Mouse (Mus musculus) liver, embryonic 11.5 days (tissue): Measurements from ENCODE around the gene Rnf6. TPM values are rescaled to one million over a fixed set of nuclear protein-coding genes. Genes with fewer than 3 reads are reported as not detected.
A peak's percentile ranks its signal among the peaks of the same experiment; 100 is the strongest.

Experiments
- ATAC-seq: fragments of 200-750 bp; cut with Nextera tagmentation; replicated peaks from 2 replicates; pipeline ENCODE4 v1.8.0; 2017; ENCODE audit warnings: moderate number of reproducible peaks, mild to moderate bottlenecking, moderate TSS enrichment, moderate library complexity; ENCODE audit not compliant: low FRiP score
- DNase-seq: peaks from one replicate; pipeline ENCODE4 v3.0.0-alpha.2; 2017; ENCODE audit warnings: low spot score
- H3K27ac ChIP-seq: fragments of 300-500 bp; sonication (generic); 2 replicates; pipeline ENCODE4 v1.5.1; 2014; ENCODE audit warnings: mild to moderate bottlenecking, low read depth, low read length, control low read depth
- H3K27me3 ChIP-seq: fragments of 300-500 bp; sonication (generic); replicated peaks from 2 replicates; pipeline ENCODE4 v1.6.1; 2014; ENCODE audit warnings: low read length, mixed read lengths; ENCODE audit not compliant: control insufficient read depth, insufficient read depth
- H3K36me3 ChIP-seq: fragments of 300-500 bp; sonication (generic); 2 replicates; pipeline ENCODE4 v1.6.1; 2014; ENCODE audit warnings: mild to moderate bottlenecking, low read length, moderate library complexity, mixed read lengths; ENCODE audit not compliant: control insufficient read depth, insufficient read depth
- H3K4me1 ChIP-seq: fragments of 300-500 bp; sonication (generic); replicated peaks from 2 replicates; pipeline ENCODE4 v1.6.1; 2014; ENCODE audit warnings: low read length, mixed read lengths; ENCODE audit not compliant: control insufficient read depth, insufficient read depth
- H3K4me2 ChIP-seq: fragments of 300-500 bp; sonication (generic); 2 replicates; pipeline ENCODE4 v1.6.1; 2014; ENCODE audit warnings: mild to moderate bottlenecking, control low read depth, moderate library complexity
- H3K4me3 ChIP-seq: fragments of 300-500 bp; sonication (generic); 2 replicates; pipeline ENCODE4 v1.5.1; 2014; ENCODE audit warnings: low read depth, low read length, control low read depth
- H3K9ac ChIP-seq: fragments of 300-500 bp; sonication (generic); 2 replicates; pipeline ENCODE4 v1.6.1; 2014; ENCODE audit warnings: low read depth, low read length, control low read depth
- H3K9me3 ChIP-seq: fragments of 300-500 bp; sonication (generic); 2 replicates; pipeline ENCODE4 v1.6.1; 2016; ENCODE audit warnings: low read length, inconsistent platforms, mixed read lengths; ENCODE audit not compliant: control insufficient read depth
- WGBS: fragments of 180-500 bp; shearing (Covaris S2); extraction: QIAGEN DNeasy Blood & Tissue Kit; methylation state at CpG from one replicate; pipeline ENCODE4 v1.1.7; 2014; 5-methylcytosine and 5-hydroxymethylcytosine counted together
- polyA plus RNA-seq: library from polyadenylated mRNA; unstranded; fragments of >200 nt; fragmentation: Nextera tagmentation; extraction: Ambion mirVana; gene quantifications from 2 replicates; pipeline ENCODE4 v1.2.1, GENCODE M21; 2014

The Rnf6 gene
- polyA plus RNA-seq, 1 experiment from 2014 or later, result 32.6 TPM

DNA sequence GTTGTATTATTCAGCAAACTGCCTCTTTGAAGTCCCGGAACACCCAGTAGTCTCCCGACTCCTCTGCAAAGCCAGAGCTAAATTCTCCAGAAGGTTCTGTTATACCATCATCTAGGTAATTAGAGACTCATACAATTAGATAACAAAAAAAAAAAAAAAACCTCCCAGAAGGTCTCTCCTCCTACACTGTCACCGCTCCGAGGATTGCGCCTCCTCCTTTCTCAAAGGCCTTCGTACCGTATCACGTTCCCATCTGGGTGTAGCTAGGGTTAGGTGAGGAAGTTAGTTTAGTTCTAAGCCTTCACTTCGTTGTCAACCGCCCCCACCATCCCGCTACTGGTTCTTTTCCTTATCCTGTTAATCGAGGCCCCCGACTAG is 865 bp downstream of the Rnf6 start:
- WGBS, result 8% methylated on average over 13 of the region's 13 CpGs
- peaks cover 5% of the 10 kb centered on the region for H3K4me1 ChIP-seq

DNA sequence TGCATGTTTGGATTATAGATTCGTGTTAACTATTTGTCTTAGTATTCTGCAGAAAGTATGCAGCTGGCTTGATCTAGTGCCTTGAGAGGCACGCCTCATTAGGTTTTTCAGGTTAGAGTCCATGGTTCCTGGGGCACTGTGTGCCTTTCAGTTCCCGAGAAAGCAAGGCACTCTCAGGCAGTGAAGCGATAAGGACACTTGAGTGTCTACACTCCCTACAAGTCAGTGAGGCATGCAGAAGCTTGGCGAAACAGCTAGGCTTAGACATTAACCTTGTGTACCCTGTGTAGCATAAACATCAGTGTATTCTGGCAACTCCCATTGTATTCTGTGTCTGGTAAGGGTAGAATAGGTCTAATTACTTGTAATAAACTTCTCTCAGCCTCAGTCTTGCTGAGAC is 15.8 kb downstream of the Rnf6 start:
- Histone ChIP-seq H3K4me3 (no peak overlapping the region), H3K4me1 (no peaks in the 10 kb centered on the region), H3K9ac (no peak overlapping the region), H3K9me3 (peaks cover 2% of the 10 kb centered on the region; the same call in 1 of the 2 replicates), H3K4me2 (no peak overlapping the region), H3K27ac (no peak overlapping the region), H3K36me3 (peaks cover 35% of the 10 kb centered on the region), H3K27me3 (no peaks in the 10 kb centered on the region)
- DNase-seq (no peak), ATAC-seq (no peak)
- WGBS, result 90% methylated on average over 5 of the region's 5 CpGs

More for the DNA sequence above, 865 bp downstream of the Rnf6 start:
- Histone ChIP-seq H3K36me3 (peaks cover 16% of the 10 kb centered on the region), H3K4me2 (peak overlapping the region; percentile 70), H3K27me3 (no peaks in the 10 kb centered on the region), H3K9me3 (no peaks in the 10 kb centered on the region), H3K9ac (peak overlapping the region; percentile 54), H3K4me3 (peak overlapping the region; percentile 70), H3K27ac (peak overlapping the region; percentile 98; the same call in 1 of the 2 replicates)
- DNase-seq, result no peak
- ATAC-seq, result peak; percentile 68

DNA sequence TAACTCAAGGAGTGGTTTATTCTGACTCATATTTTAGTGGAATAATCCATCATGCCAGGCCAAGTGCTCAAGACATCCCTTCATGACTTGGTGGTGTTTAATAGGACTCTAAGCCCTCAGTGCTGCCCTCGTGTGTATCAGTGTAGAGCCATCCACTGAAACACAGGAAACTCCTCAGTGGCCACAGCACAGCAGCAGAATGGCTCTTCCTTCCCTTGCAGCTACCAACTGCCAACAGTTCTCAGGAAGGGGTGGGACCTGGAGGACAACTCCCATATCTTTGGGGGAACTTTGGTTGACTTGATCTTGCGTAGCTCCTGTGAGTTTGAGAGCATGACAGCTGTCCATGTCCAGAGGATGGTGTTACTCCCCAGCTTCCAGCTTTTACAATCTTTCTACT is 17.4 kb downstream of the Rnf6 start:
- H3K36me3 ChIP-seq, result peaks cover 28% of the 10 kb centered on the region
- H3K9me3 ChIP-seq, result peaks cover 2% of the 10 kb centered on the region; the same call in 1 of the 2 replicates
- ATAC-seq (no peak), DNase-seq (no peak)
- no peak overlapping the region for H3K27ac ChIP-seq
- no peaks in the 10 kb centered on the region for H3K4me1 ChIP-seq
- no peak overlapping the region for H3K4me3 ChIP-seq
- H3K9ac ChIP-seq, result no peak overlapping the region
- H3K27me3 ChIP-seq, result no peaks in the 10 kb centered on the region
- 57% methylated on average over 2 of the region's 2 CpGs for WGBS
- H3K4me2 ChIP-seq, result no peak overlapping the region

DNA sequence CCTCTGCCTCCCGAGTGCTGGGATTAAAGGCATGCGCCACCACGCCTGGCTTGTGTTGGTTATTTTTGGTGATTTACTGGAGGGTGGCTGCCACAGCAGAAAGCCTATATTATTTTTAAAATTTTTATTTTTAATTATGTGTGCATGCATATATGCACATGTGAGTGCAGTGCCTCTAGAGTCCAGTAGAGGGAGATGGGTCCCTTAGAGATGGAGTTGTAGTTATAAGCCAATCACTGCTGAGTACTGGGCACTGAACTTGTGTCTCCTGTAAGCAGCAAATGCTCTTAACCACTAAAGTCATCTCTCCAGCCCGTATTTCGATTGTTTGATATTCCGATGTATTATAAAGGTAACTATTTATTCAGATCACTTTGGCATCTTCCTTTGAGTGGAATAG is 20.8 kb downstream of the Rnf6 start:
- ATAC-seq (no peak), DNase-seq (no peak)
- no peak overlapping the region for H3K4me3 ChIP-seq
- no peak overlapping the region for H3K9ac ChIP-seq
- H3K4me2 ChIP-seq, result no peak overlapping the region
- peaks cover 18% of the 10 kb centered on the region for H3K36me3 ChIP-seq
- no peaks in the 10 kb centered on the region for H3K27me3 ChIP-seq
- H3K27ac ChIP-seq, result no peak overlapping the region
- H3K9me3 ChIP-seq, result peaks cover 2% of the 10 kb centered on the region; the same call in 1 of the 2 replicates
- H3K4me1 ChIP-seq, result no peaks in the 10 kb centered on the region
- 97% methylated on average over 6 of the region's 6 CpGs for WGBS

GRCm38 (mm10) chr5:146199540-146199939 is 21.8 kb downstream of the Rnf6 start:
- Histone ChIP-seq H3K4me3 (no peak overlapping the region), H3K9ac (no peak overlapping the region), H3K4me2 (no peak overlapping the region), H3K4me1 (no peaks in the 10 kb centered on the region), H3K27me3 (no peaks in the 10 kb centered on the region), H3K9me3 (peaks cover 2% of the 10 kb centered on the region; the same call in 1 of the 2 replicates), H3K36me3 (peaks cover 10% of the 10 kb centered on the region; the same call in 1 of the 2 replicates), H3K27ac (no peak overlapping the region)
- ATAC-seq (no peak), DNase-seq (no peak)
- 69% methylated on average over 2 of the region's 2 CpGs for WGBS

DNA sequence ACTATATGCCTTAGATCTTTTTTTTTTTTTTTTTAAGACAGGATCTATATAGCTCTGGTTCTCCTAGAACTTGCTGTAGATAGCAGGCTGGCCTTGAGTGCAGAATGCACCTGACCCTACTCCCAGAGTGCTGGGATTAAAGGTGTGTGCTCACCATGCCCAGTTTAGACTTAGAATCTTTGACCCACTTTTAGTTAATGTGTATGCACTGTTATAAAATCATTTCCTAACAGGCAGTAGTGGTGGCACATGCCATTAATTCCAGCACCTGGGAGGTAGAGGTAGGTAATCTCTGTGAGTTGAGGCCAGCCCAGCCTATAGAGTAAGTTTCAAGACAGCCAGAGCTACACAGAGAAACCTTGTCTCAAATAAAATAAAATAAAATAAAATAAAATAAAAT is 22.3 kb downstream of the Rnf6 start:
- Histone ChIP-seq H3K27ac (no peak overlapping the region), H3K36me3 (peaks cover 5% of the 10 kb centered on the region; the same call in 1 of the 2 replicates), H3K4me2 (no peak overlapping the region), H3K9ac (no peak overlapping the region), H3K4me3 (no peak overlapping the region), H3K9me3 (peaks cover 2% of the 10 kb centered on the region; the same call in 1 of the 2 replicates), H3K27me3 (no peaks in the 10 kb centered on the region), H3K4me1 (no peaks in the 10 kb centered on the region)
- ATAC-seq (no peak), DNase-seq (no peak)

DNA sequence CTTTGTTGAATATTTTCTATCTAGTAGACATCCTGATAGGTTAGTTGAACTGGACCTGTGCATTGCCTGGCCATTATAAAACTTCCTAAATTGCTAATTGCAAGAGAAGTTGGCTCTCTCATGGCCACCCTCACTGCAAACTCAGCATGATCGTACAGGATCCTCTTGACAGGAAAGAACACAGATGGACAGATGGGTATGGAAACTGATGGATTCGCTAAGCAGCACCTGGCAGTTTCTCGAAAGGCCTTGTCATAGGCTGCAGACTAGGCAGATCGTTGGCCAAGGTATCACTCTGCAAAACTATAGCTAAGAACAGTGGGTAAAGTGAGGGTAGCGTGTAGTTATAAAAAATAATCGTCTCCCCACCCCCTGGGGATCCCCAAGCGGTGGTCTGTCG is 28.0 kb downstream of the Rnf6 start:
- 80% methylated on average over 8 of the region's 8 CpGs for WGBS
- Histone ChIP-seq H3K4me3 (no peak overlapping the region), H3K36me3 (no peaks in the 10 kb centered on the region)

GRCm38 (mm10) chr5:146190501-146191269 is 30.7 kb downstream of the Rnf6 start:
- no peak overlapping the region for H3K4me2 ChIP-seq
- no peak overlapping the region for H3K9ac ChIP-seq
- H3K9me3 ChIP-seq, result no peaks in the 10 kb centered on the region
- no peaks in the 10 kb centered on the region for H3K4me1 ChIP-seq
- no peak overlapping the region for H3K27ac ChIP-seq
- ATAC-seq (no peak), DNase-seq (no peak)
- no peaks in the 10 kb centered on the region for H3K27me3 ChIP-seq
- no peaks in the 10 kb centered on the region for H3K36me3 ChIP-seq
- H3K4me3 ChIP-seq, result no peak overlapping the region
- 45% methylated on average over 3 of the region's 3 CpGs for WGBS

More for the DNA sequence above, 28.0 kb downstream of the Rnf6 start:
- H3K9me3 ChIP-seq, result no peaks in the 10 kb centered on the region
- no peak overlapping the region for H3K9ac ChIP-seq
- no peak overlapping the region for H3K27ac ChIP-seq
- H3K4me1 ChIP-seq, result no peaks in the 10 kb centered on the region
- ATAC-seq (no peak), DNase-seq (no peak)
- H3K27me3 ChIP-seq, result no peaks in the 10 kb centered on the region
- no peak overlapping the region for H3K4me2 ChIP-seq

- no peak overlapping the region for H3K9ac ChIP-seq
- ATAC-seq, result no peak
- H3K4me3 ChIP-seq, result no peak overlapping the region
- no peaks in the 10 kb centered on the region for H3K4me1 ChIP-seq
- H3K36me3 ChIP-seq, result no peaks in the 10 kb centered on the region
- 50% methylated on average over 4 of the region's 4 CpGs for WGBS
- H3K27me3 ChIP-seq, result no peaks in the 10 kb centered on the region
- H3K4me2 ChIP-seq, result no peak overlapping the region
- no peak for DNase-seq
- H3K9me3 ChIP-seq, result no peaks in the 10 kb centered on the region
- no peak overlapping the region for H3K27ac ChIP-seq
Measured at GRCm38 (mm10) chr5:146190093-146190492, 31.3 kb downstream of the Rnf6 start.
